Mouse (Mus musculus): ENCODE results near the gene Srebf2. TPM values are rescaled to one million over a fixed set of nuclear protein-coding genes. Genes with fewer than 3 reads are reported as not detected.

Srebf2 gene
- 533 and 536 TPM in 2 replicates for polyA plus RNA-seq (2012)

DNA sequence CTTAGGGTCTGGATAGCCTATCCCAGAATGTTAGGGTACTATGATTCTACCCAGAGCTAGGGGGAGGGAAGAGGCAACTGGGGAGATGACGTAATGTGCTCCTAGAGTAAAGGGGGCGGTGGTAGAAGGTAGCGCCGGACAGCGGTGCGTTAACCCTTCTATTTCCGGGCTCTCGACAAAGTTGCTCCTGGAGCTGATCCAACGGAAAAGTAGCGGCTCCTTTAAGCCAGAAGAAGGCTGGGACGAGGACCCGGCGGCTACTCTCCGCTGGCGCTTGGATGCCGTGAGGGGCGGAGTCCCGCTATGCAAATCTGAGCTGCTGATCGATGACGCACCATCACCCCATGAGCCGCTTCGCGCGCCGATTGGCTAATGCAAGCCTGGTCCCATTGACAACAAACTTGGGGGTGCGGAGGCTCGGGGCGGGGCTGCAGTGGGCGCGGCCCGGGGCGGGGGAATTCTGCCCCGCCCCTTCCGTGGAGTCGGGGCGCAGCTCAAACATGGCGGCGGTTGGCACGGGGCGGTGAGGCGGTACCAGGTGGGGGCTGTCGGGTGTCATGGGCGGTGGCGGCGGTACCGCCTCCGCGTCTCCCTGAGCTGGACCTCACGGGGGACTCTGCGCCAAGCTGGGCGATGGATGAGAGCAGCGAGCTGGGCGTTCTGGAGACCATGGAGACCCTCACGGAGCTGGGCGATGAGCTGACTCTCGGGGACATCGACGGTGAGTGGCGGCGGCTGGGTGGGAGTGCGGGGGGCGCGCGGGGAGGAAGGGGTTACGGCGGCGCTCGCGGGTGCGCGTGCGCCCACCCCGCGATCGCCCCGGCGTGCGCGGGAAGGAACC is at the start of gene Srebf2:
Gene Srebf2 (plus strand): TSS at position 412 of the 841 bp plus-strand sequence.
- TF ChIP-seq GATA1 (IDR thresholded peaks at IDR 0.05; ENCODE audit: low read length) = no peak

DNA sequence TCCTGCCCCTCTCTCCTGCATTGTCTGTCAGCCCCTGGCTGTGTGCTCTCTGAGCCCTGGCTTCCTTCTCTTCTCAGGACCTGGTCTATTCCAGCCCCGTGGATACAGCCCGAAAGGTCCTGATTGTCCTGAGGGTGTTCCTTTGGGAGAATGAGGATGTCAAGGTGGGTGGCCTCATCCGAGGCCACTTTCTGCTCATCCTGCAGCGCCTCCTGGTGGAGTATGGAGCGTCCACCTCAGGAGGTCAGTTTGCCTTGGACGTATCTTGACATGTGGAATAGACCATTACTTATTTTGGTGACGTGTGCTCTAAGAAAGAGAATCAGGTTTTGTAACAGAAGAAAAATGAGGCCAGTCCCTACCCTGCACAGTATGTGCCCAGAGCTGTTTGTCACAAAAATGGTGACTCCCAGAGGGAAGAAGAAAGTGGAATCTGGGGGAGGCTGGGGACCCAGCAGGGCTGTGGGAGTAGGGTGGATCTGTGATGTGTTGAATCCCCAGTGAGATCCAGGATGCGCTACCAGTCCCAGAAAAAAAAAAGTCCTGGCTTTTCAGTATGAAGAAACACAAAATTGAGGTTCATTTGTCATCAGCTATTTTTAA is 39.9 kb upstream of the Srebf2 start:
- no peak for TF ChIP-seq GATA1 (IDR thresholded peaks at IDR 0.05; ENCODE audit: low read length)

DNA sequence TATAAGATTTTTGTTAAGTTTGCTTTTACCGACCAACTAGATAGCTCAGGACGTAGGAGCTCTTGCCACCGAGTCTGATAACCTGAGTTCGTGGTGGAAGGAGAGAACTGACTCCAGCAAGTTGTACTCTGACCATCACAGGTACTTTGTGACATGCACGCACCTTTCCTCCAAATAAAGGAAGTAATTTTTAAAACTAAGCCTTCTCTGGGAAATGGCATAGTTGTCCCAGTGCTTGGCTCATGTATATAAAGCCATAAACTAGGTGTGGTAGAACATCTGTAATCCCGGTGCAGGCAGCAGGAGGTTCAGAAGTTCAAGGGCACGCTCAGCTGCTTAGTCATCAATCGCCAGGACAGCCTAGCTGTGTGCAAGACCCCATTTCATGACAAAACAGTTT is 26.4 kb upstream of the Srebf2 start:
- TF ChIP-seq GATA1 (IDR thresholded peaks at IDR 0.05; ENCODE audit: low read length) = no peak

DNA sequence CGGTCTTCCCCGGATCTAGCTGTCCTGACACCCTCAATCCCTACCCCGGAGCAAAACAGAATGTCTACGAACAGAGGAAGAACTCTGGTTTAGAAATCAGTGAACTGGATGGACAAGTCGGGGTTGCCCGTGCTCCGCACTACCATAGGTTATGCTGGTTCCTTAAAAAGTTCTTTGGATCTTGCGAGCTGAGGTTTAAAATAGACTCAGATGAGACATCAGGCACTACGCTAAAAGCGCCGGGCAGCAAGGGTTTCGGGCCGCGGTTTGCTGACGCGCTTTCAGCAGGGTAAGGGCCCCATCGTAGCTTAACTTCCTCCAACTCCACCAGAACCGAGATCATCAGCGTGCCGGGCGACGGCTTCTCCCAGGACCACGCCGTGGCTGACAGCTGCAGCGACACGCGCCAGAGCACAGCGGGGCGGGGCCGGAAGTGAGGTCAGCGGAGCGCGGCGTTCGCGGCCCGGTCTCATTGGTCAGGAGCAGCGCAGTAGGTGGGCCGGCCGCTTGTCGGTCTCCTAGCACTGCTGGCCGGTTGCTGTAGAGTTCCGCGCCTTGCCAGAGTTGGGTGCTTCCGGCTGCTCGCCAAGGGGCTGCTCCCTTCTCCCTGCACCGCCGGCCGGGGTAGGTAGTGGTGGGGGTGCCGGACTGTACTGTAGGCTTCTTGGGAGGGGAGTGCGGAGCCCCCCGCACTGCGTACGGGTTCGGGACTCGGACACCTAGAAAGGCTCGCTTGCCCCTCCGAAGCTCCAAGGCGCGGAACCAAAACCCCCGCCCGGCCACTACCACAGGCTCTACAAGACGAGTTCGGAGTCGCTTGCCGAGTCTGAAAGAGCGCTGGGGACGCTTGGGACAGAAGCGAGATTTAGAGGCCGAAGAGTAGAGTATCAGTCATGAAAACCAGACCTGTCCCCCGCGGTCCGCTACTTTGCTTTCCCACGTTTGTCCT is 19.3 kb upstream of the Srebf2 start, which contains the start of gene Ccdc134:
Gene Ccdc134 (plus strand): TSS at position 497 of the 949 bp plus-strand sequence.
- no peak for TF ChIP-seq GATA1 (IDR thresholded peaks at IDR 0.05; ENCODE audit: low read length)

DNA sequence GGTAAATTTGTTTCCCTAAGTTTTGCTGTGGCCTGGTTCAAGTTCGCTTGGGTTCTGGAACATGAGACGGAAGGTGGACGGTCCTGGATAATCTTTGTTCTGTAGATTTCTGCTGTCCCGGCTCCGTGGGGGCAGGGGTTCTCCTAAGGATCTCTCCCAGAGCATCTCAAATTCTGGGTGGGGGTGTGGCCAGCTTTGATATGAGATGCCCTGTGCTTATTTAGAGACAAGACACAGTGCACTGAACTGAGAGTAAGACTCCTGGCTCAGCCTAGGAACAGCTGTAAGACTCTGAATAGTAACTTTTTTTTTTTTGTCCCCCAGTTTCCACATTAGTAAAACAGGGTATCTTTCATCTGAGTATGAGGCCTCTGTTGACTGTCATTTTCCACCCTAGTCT is 18.6 kb upstream of the Srebf2 start:
- TF ChIP-seq GATA1 (IDR thresholded peaks at IDR 0.05; ENCODE audit: low read length) = no peak

DNA sequence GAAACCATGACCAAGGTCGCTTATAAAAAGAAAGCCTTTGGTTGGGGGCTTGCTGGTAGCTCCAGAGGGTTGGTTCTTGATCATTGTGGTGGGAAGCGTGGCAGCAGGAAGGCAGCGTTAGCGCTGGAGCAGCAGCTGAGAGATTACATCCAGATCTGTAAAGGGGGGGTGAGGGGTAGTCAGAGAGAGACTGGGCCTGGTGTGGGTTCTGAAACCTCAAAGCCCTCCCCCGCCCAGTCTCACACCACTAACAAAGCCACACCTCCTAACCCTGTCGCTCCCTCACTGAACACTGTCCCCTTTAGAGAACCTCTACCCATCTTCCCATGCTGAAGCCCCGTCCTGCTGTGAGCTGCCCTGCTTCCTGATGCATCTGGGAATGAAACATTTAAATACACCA is 16.4 kb upstream of the Srebf2 start:
- no peak for TF ChIP-seq GATA1 (IDR thresholded peaks at IDR 0.05; ENCODE audit: low read length)

DNA sequence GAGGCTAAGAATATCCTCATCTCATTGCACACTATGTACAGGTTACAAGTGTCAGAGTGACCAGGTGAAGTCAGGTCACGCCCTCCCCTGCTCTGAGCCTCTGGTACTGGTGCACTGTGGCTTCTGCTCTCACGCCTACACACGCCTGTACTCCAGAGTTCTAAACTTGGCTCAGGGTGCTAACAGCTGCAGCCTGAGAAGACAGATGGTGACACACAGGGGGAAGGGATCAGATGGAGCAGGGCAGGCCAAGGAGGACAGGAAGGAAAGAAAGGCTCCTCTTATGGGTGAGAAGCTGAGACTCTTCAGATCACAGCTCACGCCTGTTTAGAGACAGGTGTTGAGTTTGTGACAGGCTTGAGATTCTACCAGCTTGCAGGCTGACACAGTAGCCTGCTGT is 11.6 kb upstream of the Srebf2 start:
- TF ChIP-seq GATA1 (IDR thresholded peaks at IDR 0.05; ENCODE audit: low read length) = no peak

DNA sequence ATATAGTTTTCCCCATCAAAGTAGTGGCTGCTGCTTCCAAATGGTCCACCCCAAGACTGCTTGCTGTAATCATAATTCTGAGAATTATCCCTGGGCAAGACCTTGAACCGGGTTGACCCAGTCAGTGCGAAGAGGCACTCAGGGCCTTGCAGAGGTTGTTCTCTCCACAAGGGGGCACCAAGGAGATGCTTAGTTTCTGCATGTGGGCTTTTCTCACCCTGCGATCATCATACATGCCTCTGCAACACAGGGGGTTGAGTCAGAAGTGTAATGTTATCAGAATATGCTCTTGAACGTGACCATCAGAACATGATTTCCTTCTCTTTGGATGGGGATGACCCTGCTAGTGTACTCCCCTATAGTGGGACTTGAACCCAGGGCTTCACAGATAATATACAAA is 8.4 kb upstream of the Srebf2 start:
- no peak for TF ChIP-seq GATA1 (IDR thresholded peaks at IDR 0.05; ENCODE audit: low read length)

DNA sequence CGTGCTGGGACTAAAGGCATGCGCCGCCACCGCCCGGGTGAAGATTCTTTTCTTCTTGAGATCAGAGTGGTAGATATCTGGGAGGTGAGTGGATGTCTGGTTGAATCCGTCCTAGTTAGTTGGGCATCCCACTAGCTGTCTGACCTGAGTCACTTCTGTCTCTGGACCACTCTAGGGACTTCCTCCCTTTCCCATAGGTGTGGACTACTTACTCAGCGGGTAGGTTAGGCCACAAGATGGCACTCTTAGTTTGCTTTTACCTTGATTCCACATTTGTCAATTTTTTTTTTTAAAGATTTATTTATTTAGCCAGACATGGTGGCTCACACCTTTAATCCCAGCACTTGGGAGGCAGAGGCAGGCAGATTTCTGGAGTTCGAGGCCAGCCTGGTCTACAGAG is 7.8 kb upstream of the Srebf2 start:
- no peak for TF ChIP-seq GATA1 (IDR thresholded peaks at IDR 0.05; ENCODE audit: low read length)

DNA sequence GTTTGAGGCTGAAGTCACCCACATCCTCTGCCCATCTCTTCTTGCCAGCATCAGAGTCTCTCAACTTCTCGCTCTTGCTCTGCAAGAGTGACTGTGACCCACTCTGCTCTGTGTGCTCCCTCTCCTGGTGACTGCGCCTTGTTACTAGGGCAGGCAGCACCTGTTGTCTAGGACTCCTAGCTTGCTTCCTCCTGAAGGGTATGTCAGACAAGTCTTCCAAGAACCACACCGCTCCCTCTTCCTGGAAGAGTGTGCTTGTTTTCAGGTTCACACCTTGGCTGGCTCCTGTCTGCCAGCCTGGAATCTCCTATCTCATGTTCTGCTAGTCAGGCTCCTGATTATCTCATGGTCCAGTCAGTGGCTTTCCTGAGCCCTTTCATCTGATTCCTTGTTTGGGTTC is 6.6 kb upstream of the Srebf2 start:
- TF ChIP-seq GATA1 (IDR thresholded peaks at IDR 0.05; ENCODE audit: low read length) = no peak

DNA sequence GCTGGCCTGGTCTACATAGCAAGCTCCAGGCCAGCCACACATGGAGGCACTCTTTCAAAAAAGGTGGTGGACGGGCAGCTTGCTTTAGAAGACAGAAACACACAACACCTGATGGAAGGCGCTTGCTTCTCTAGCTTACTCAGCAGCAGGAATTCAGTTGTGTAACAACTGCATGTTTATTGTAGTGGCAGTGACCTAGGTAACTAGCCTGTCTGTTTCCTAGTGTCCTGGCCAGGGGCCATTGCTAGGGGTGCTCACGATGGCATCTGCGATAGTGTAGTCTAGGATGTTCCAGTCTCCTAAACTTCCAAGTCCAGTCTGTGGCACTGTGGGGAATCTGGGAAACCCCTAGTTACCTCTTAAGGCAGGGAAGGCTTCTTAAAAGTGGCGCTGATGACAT is 2.8 kb upstream of the Srebf2 start:
- TF ChIP-seq GATA1 (IDR thresholded peaks at IDR 0.05; ENCODE audit: low read length) = no peak

DNA sequence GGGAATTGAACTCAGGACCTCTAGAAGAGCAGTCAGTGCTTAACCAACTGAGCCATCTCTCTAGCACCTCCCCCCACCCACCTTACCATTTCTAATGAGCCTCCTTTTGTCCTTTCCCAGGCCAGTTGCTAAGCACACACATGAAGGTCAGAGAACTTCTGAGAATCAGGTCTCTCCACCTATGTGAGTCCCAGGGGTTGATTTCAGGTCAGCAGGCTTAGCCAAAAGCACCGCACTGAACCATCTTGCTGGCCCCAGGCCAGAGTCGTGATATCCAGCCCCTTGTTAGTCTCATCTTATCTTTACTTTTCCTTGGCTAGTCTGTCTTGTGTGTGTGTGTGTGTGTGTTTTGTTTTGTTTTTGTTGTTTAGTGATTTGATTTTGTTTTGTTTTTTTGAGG is 1.6 kb upstream of the Srebf2 start:
- TF ChIP-seq GATA1 (IDR thresholded peaks at IDR 0.05; ENCODE audit: low read length) = no peak

DNA sequence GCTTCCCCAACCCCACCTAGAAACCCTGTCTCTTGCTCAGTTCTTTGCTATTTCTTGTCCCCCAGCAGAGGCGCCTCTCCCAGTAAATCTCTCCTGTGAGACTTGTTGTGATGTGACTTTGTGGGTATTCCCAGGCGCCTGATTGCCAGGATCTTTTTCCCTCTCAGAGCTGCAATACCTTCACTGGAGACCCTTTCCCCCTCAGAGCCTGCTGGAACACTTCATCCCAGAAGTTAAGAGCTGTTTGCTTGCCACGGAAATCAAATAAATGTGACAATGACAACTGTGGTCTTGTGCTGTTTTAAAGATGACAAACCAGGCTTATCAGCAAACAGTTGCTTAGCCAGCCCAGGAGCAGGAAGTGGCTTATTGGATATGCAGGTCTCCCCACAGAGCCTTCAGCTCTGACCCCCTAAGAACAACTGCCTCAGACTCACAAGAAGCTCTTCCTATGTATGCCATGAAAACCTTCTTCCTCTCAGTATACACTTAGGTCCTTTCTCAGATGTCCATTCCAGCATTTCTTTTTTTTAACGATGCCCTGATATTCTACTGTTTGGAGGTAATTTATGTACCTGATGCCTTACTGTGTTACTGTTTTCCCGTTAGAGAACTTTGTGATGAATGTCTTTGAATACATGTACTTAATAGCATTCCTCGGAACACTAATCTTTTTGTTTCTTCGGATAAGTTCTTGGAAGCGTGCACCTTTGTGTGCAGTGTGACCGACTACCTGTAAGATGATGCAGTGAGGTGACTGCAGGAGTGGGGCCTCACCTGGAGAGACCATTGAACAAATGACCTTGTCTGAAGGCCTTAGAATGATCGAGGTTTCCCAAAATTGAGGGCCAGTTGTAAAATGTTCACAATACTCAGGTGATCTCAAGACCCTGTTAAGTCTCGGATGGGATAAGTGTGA is 871 bp upstream of the Srebf2 start:
- TF ChIP-seq GATA1 (IDR thresholded peaks at IDR 0.05; ENCODE audit: low read length) = no peak

DNA sequence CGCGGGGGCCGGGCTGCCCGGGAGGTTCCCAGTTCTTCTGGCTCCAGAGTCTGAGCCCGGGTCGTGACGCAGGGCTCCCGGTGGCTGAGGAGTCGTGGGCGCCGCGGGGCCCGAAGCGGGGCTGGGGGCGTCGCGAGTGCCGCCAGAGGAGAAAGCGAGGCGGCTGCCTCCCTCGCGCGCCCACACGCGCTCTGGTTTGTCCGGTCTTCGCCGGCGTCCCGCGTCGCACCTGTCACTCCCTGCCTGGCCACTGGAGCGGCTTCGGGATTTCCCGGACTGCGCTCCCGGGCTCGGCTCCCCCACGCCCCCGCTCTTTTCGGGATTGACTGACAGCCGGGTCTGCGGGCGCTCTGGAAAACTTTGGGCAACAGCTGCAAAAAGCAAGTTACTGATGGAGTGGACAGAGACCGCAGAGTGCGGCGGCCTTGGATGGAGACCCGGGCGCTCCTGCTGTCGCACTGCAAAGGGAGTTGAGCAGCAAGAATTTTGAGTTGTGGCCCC is 680 bp downstream of the Srebf2 start:
- TF ChIP-seq GATA1 (IDR thresholded peaks at IDR 0.05; ENCODE audit: low read length) = no peak

DNA sequence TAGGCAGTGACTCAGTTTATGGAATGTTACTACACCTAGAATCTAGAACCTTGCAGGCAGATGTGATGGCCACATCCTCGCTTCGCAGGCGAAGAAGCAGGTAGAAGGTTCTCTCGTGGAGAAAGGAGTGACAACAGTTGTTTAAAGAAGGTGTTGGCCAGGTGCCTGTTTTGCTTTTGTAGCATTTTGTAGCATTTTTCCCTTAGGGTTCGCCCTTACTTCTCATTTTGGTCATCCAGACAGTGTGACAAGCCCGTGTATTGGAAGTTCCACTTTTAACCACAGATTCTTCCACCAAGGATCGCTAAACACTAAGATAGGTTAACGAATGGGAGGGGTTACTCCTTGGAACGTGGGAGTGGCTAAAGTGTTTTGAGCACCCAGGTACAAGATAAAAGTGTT is 1.5 kb downstream of the Srebf2 start:
- TF ChIP-seq GATA1 (IDR thresholded peaks at IDR 0.05; ENCODE audit: low read length) = no peak
